Mouse (Mus musculus) heart, embryonic 16.5 days (tissue): Measurements from ENCODE around the gene Cry2. TPM values are rescaled to one million over a fixed set of nuclear protein-coding genes. Genes with fewer than 3 reads are reported as not detected.

ENCODE experiments used
- ATAC-seq: fragments of 200-750 bp; cut with Nextera tagmentation; replicated peaks from 2 replicates; pipeline ENCODE4 v1.8.0; 2017; ENCODE audit warnings: moderate number of reproducible peaks; ENCODE audit not compliant: insufficient read depth, low FRiP score; ENCODE audit errors: extremely low read depth
- H3K27ac ChIP-seq: fragments of 300-500 bp; sonication (generic); 2 replicates; pipeline ENCODE4 v1.5.1; 2014; ENCODE audit warnings: mild to moderate bottlenecking, low read length, control low read depth, moderate library complexity
- H3K27me3 ChIP-seq: fragments of 300-500 bp; sonication (generic); 2 replicates; pipeline ENCODE4 v1.6.1; 2014; ENCODE audit warnings: low read length, mixed read lengths; ENCODE audit not compliant: control insufficient read depth, insufficient read depth
- H3K36me3 ChIP-seq: fragments of 300-500 bp; sonication (generic); 2 replicates; pipeline ENCODE4 v1.6.1; 2014; ENCODE audit not compliant: control insufficient read depth, insufficient read depth
- H3K4me1 ChIP-seq: fragments of 300-500 bp; sonication (generic); 2 replicates; pipeline ENCODE4 v1.6.1; 2014; ENCODE audit warnings: low read length, mixed read lengths; ENCODE audit not compliant: control insufficient read depth, insufficient read depth
- H3K4me2 ChIP-seq: fragments of 300-500 bp; sonication (generic); 2 replicates; pipeline ENCODE4 v1.6.1; 2014; ENCODE audit warnings: low read depth, mild to moderate bottlenecking, control low read depth, low read length
- H3K4me3 ChIP-seq: fragments of 300-500 bp; sonication (generic); 2 replicates; pipeline ENCODE4 v1.5.1; 2014; ENCODE audit warnings: mild to moderate bottlenecking, control low read depth, low read length
- H3K9ac ChIP-seq: fragments of 300-500 bp; sonication (generic); 2 replicates; pipeline ENCODE4 v1.6.1; 2014; ENCODE audit warnings: low read length, control low read depth
- H3K9me3 ChIP-seq: fragments of 300-500 bp; sonication (generic); replicated peaks from 2 replicates; pipeline ENCODE4 v1.6.1; 2016; ENCODE audit warnings: low read length; ENCODE audit not compliant: control insufficient read depth
- WGBS: fragments of 180-500 bp; shearing (Covaris S2); extraction: QIAGEN DNeasy Blood & Tissue Kit; methylation state at CpG from one replicate; pipeline ENCODE4 v1.1.7; 2014; 5-methylcytosine and 5-hydroxymethylcytosine counted together
- polyA plus RNA-seq: library from polyadenylated mRNA; unstranded; fragments of >200 nt; fragmentation: Nextera tagmentation; extraction: Ambion mirVana; gene quantifications from 2 replicates; pipeline ENCODE4 v1.2.1, GENCODE M21; 2015

Cry2 gene
- polyA plus RNA-seq, 1 experiment from 2014 or later: 18.4 TPM

DNA sequence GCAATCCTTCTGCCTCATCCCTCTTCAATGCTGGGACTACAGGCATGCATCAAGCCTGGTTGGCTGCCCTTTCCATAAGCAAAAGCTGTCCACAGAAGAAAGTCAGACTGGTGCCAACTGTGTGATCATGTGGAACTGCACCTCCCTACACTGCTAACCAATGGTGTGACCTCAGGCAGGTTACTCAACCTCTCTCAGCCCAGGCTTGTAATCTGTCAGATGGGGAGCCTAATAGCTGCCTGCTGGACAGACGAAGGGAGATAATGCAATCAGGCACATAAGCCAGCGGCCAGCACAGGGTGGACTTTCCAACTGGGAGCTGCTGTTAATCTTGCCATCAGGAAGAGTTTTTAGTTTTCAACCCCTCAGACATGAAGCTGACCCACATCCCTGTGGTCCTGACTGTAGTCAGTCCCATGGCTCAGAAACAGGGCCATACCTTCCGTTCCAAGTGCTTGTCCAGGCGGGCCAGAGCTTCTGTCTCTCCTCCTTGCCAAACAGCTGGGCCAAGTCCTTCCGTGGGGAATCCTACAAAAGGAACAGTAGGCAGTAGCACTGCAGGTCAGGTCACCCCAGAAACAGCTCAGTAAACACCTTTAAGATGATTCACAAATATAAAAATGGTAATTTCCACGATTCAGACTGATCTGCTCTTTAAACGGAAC, 12.0 kb downstream of the Cry2 start:
- H3K9ac ChIP-seq: no peak overlapping the region
- H3K27ac ChIP-seq: no peak overlapping the region
- no peaks in the 10 kb centered on the region for H3K9me3 ChIP-seq
- WGBS: 86% methylated on average over 7 of the region's 7 CpGs
- H3K4me3 ChIP-seq: no peak overlapping the region
- H3K4me1 ChIP-seq: peaks cover 37% of the 10 kb centered on the region
- no peaks in the 10 kb centered on the region for H3K27me3 ChIP-seq
- ATAC-seq: no peak
- peaks cover 47% of the 10 kb centered on the region for H3K36me3 ChIP-seq
- no peak overlapping the region for H3K4me2 ChIP-seq

DNA sequence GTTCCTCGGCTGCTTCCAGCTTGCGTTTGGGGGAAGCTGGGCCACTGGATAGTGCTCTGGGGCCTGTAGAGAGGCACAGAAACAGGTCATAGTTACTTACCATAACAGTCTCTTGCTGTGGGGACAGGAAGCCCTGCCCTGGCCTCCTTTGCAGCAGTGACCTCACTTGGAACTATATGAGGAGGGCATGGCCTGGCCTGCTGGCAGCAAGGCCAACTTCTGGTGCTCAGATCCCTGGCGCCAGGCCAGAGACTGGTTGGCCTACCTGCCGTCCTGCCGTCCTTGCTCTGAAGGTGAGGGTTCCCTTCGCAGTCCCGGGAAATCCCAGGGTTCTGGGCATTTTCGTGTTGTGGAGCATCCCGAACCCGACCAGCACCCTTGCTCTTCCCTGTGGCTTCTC, 22.1 kb downstream of the Cry2 start:
- Histone ChIP-seq H3K36me3 (peaks cover 68% of the 10 kb centered on the region), H3K4me3 (no peak overlapping the region), H3K4me1 (no peaks in the 10 kb centered on the region), H3K27me3 (no peaks in the 10 kb centered on the region), H3K9me3 (no peaks in the 10 kb centered on the region), H3K9ac (no peak overlapping the region), H3K27ac (no peak overlapping the region), H3K4me2 (no peak overlapping the region)
- no peak for ATAC-seq
- WGBS: 84% methylated on average over 10 of the region's 10 CpGs

DNA sequence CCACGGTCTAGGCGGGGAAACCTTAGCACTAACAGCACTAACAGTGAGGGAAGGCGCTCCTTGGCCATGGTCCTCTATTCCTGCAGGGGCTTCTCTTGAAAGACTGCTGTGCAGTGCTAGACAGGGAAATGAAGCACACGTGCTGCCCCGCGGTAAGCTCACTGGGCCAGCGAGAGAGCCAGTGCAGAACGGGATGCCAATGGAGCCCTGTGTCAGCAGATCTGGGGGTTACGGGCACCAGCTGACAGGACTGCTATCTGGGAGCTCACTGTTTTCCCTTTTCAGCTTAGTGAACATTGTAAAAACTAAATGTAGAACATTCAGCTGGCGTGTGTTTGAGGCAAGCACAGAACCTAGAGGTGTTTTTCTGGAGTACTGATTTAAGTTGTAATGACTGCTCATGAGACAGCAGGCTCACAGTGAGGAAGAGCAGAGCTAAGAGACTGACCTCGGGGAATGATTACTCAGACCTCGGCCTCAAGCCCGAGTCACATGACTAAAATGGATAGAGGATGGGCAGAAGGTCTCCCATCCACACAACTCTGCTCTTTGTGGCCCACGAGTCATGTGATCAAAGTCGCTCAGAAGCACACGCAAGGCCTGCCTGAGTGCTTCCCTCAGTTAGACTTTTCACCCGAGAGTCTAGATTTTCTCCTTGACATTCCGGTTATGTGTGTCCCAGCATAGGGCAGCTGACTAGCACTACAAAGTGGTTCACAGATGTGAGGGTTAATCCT, 25.4 kb downstream of the Cry2 start:
- Histone ChIP-seq H3K4me3 (no peak overlapping the region), H3K27me3 (no peaks in the 10 kb centered on the region), H3K36me3 (peaks cover 58% of the 10 kb centered on the region), H3K9me3 (no peaks in the 10 kb centered on the region), H3K4me1 (no peaks in the 10 kb centered on the region), H3K4me2 (no peak overlapping the region), H3K27ac (no peak overlapping the region), H3K9ac (no peak overlapping the region)
- 85% methylated on average over 18 of the region's 18 CpGs for WGBS
- ATAC-seq: no peak

DNA sequence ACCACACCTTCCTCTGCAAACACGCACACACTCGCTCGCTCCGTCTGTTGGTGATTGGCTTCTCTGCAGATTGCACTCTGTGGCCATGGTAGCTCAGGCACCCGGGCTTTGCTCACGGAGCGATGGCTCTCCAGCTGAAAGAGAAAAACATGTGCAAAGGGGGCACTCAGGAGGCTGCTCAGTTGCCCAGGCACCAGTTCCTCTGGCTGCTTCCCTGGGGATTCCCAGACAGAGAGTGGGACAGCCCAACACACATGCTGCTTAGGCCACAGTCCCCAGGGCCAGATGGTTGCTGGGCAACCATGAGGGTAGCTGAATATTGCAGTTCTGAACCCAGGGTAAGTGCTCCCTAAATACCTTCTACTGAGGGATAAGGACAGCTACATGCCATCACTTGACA, 28.2 kb downstream of the Cry2 start:
- H3K36me3 ChIP-seq: peaks cover 37% of the 10 kb centered on the region
- H3K4me3 ChIP-seq: no peak overlapping the region
- no peaks in the 10 kb centered on the region for H3K9me3 ChIP-seq
- WGBS: 88% methylated on average over 7 of the region's 7 CpGs
- H3K9ac ChIP-seq: no peak overlapping the region
- no peak overlapping the region for H3K27ac ChIP-seq
- H3K4me1 ChIP-seq: 0 out of 2 replicates have a peak, but pooled peaks cover 2% of the 10 kb centered on the region
- no peaks in the 10 kb centered on the region for H3K27me3 ChIP-seq
- ATAC-seq: no peak
- no peak overlapping the region for H3K4me2 ChIP-seq

DNA sequence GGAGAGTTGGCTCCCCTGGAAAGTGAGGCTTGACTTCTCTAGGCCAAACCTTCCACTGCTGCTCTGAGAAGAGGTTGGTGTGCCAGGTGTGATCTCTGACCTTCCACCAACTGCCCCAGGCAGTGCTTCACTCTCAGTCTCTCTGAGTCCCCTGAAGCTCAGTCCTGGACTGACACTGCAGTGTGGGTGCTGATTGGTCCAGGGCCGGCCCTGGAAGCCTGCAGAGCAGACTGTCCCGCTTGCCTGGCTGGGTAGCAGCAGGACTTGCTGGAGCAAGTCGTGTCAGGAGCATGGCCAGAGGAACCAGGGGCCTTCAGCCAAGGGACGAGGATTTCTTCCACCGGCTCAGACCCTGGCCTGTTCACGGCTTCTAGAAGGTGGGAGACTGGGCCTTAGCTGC, 29.1 kb downstream of the Cry2 start:
- peaks cover 30% of the 10 kb centered on the region for H3K36me3 ChIP-seq
- no peak for ATAC-seq
- WGBS: 82% methylated on average over 6 of the region's 6 CpGs

DNA sequence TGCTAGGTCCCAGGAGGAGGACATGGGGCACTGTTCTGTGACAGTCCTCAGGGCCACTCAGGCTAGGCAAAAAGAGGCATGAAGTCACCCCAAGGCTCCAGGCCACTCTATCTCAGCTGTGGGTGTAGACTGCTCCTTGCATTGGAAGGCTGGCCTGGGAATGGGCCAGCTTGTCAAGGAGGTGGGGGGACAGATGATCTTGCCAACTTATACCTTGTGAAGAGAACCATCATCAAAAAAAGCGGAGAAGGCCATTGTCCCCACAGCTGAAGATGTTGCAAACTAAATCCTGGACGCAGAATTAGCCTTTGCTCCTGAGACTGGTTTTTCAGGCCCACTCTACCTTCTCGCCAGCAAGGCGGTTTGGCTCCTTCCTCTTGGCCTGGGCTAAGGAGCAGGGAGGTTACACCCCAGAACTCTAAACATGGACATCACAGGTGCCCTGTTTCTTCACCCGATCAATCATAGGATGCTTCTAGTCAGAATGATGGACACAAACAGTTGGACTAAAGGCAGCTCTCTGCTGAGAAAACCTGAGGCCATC, 30.0 kb downstream of the Cry2 start:
- H3K27me3 ChIP-seq: no peaks in the 10 kb centered on the region
- no peak overlapping the region for H3K4me3 ChIP-seq
- 0 out of 2 replicates have a peak, but pooled peaks cover 2% of the 10 kb centered on the region for H3K4me1 ChIP-seq
- peaks cover 21% of the 10 kb centered on the region for H3K36me3 ChIP-seq
- H3K27ac ChIP-seq: no peak overlapping the region
- no peak overlapping the region for H3K9ac ChIP-seq
- no peaks in the 10 kb centered on the region for H3K9me3 ChIP-seq
- WGBS: 95% methylated on average over 5 of the region's 5 CpGs
- no peak overlapping the region for H3K4me2 ChIP-seq
- ATAC-seq: no peak

More for the DNA sequence above, 29.1 kb downstream of the Cry2 start:
- Histone ChIP-seq H3K4me3 (no peak overlapping the region), H3K9me3 (no peaks in the 10 kb centered on the region), H3K9ac (no peak overlapping the region), H3K27me3 (no peaks in the 10 kb centered on the region), H3K4me1 (0 out of 2 replicates have a peak, but pooled peaks cover 2% of the 10 kb centered on the region), H3K4me2 (no peak overlapping the region), H3K27ac (no peak overlapping the region)

DNA sequence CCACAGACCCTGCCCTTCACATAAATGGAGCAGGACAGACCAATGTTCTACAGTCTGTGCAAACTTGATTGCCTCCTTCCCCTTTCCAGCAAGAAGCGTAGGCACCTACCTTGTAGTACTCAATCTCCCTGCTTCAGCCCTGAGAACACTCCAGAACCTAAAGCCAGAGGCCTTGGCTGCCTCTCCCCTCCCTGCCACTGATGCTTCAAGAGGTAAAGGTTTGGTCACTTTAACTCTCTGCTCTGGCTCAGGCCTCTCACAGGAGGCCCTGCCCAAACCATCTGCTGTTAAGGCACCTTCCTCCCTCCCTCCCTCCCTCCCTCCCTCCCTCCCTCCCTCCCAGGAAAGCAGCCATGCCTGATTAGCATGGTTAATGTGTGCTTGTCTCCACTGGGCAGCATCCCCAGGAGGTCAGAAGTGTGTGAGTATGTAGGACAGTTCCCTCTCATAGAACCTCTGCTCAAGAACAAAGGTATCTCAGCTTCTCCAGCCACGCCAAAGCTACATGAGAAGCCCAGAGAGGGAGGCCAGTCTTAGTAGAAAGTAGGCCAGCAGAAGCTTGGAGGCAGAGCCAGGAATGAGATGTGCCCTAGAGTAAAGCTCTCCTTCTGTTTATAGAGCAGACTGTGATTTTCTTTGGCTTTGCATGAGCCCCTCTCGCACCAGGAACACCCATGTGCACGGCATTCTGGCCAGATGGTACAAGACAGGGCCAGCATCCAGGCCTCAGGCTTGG, 31.1 kb downstream of the Cry2 start:
- H3K36me3 ChIP-seq: peaks cover 12% of the 10 kb centered on the region
- no peak for ATAC-seq
- H3K27me3 ChIP-seq: 0 out of 2 replicates have a peak, but pooled peaks cover 2% of the 10 kb centered on the region
- no peak overlapping the region for H3K27ac ChIP-seq
- H3K4me2 ChIP-seq: no peak overlapping the region
- H3K9ac ChIP-seq: no peak overlapping the region
- 0 out of 2 replicates have a peak, but pooled peaks cover 2% of the 10 kb centered on the region for H3K4me1 ChIP-seq
- H3K4me3 ChIP-seq: no peak overlapping the region
- WGBS: 75% methylated on average over 4 of the region's 4 CpGs
- no peaks in the 10 kb centered on the region for H3K9me3 ChIP-seq

DNA sequence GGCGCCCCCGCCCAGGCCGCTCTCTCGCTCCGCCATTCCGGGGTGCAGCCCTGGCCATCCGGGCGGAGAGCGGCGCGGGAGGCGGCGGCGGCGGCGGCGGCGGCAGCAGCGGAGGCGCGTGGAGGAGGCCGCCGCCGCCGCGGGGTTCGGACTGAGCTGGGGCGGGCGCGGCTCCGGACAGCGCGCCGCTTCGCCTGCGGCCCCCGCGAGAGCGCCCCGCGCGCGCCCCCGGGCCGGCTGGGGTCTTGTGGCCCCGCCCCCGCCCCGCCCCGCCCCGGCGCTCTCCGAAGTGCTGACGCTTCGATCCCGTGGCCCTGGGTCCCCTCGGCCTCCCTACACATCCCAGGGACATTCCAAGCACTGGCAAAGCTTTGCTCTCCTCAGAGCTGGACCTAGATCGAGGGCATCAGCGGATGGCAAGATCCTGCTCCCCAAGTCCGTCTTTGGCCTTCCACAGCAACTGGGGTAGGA, 32.7 kb downstream of the Cry2 start, which contains the start of gene Mapk8ip1:
Gene Mapk8ip1, minus strand, starts transcription at position 173 of the 471 bp plus-strand sequence.
- peak; percentile 77 for ATAC-seq
- Histone ChIP-seq H3K9ac (peak within 1 kb of the TSS; percentile 71), H3K36me3 (peaks cover 12% of the 10 kb centered on the region), H3K4me2 (peak within 1 kb of the TSS; percentile 94), H3K9me3 (no peaks in the 10 kb centered on the region), H3K27me3 (0 out of 2 replicates have a peak, but pooled peaks cover 2% of the 10 kb centered on the region), H3K4me3 (peak within 1 kb of the TSS; percentile 63), H3K4me1 (0 out of 2 replicates have a peak, but pooled peaks cover 2% of the 10 kb centered on the region), H3K27ac (no peak within 1 kb of the TSS)
- 2% methylated on average over 30 of the region's 59 CpGs for WGBS
